Mouse (Mus musculus): ENCODE results near the gene Zfp114. TPM values are rescaled to one million over a fixed set of nuclear protein-coding genes. Genes with fewer than 3 reads are reported as not detected.

Gene Zfp114
- polyA plus RNA-seq, 1 experiment from 2014 or later = 4.9 TPM

DNA sequence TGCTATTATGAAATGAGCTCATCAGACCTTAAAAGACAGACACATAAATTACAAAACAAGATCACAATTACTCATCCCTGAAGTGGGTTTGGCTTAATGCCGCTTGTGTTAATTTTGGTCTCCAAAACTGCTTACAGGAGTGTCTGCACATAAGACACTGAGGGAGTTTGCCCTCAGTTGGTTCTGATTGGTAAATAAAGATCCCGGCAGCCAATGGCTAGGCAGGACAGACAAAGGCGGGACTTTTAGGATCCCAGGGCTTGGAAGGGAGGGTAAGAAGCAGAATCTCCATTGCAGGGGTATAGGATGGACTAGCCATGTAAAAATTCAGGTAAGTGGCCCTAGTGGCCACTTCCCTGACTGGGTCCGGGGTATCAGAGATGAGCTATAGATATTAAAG is 22.1 kb downstream of the Zfp114 start:
- Histone ChIP-seq H3K27ac (no peak overlapping the region), H3K9ac (no peak overlapping the region), H3K9me3 (peaks cover 27% of the 10 kb centered on the region), H3K27me3 (replicated peaks) (no peaks in the 10 kb centered on the region), H3K4me2 (replicated peaks) (no peak overlapping the region), H3K4me3 (no peak overlapping the region), H3K36me3 (peaks cover 59% of the 10 kb centered on the region), H3K4me1 (no peaks in the 10 kb centered on the region)
- no peak for ATAC-seq (ENCODE audit: low FRiP score, low read depth)
- 96% methylated on average over 4 of the region's 4 CpGs for WGBS

DNA sequence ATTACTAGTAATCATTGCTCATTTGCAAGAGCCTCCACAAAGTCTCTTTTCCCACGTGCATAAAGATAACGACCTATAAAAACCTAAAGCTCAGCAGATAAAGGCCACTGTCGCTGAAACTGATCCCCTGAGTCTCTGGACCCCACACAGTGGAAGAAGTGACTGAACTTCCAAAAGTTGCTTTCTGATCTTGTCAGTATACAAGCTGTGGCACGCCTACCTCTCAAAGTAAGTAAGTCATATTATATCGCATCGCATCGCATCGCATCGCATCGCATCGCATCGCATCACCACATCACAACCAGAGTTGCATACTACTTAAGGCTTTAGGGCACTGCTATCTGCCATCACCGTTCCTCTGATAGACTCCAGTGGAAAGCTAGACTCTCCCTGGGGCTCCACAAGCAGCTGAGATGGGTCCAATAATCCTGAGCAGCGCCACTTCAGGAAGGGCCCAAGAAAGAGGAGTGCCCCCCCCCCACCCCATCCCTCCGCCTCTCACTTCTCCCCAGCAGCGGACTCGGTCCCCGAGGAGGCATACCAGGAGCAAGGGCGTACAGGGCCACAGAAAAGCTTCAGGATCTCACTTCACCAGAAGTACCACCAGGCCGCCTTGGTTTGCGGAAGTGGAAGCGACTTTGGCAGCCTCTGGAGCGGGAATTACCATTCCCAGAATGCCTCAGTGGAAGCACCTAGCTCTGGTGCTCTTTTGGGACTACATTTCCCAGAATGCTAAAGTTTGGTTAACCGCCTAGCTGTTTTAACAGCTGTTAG is 32.8 kb downstream of the Zfp114 start:
- Histone ChIP-seq H3K27ac (no peak overlapping the region), H3K4me2 (replicated peaks) (peak overlapping the region; percentile 75), H3K27me3 (replicated peaks) (no peaks in the 10 kb centered on the region), H3K4me1 (peaks cover 5% of the 10 kb centered on the region; the same call in 1 of the 2 replicates), H3K4me3 (peak overlapping the region; percentile 58), H3K9ac (peak overlapping the region; percentile 73), H3K9me3 (no peaks in the 10 kb centered on the region), H3K36me3 (peaks cover 21% of the 10 kb centered on the region)
- WGBS = 15% methylated on average over 24 of the region's 24 CpGs
- ATAC-seq (ENCODE audit: low FRiP score, low read depth) = peak; percentile 86

- Histone ChIP-seq H3K4me3 (no peak overlapping the region; the same call in 1 of the 2 replicates), H3K9ac (no peak overlapping the region), H3K4me1 (peaks cover 5% of the 10 kb centered on the region; the same call in 1 of the 2 replicates), H3K4me2 (replicated peaks) (peak overlapping the region; percentile 75), H3K27ac (no peak overlapping the region), H3K9me3 (no peaks in the 10 kb centered on the region), H3K27me3 (replicated peaks) (no peaks in the 10 kb centered on the region), H3K36me3 (peaks cover 16% of the 10 kb centered on the region)
- peak; percentile 55; the same call in 1 of the 2 replicates for ATAC-seq (ENCODE audit: low FRiP score, low read depth)
- 65% methylated on average over 7 of the region's 7 CpGs for WGBS
Observed at GRCm38 (mm10) chr7:24208282-24208886, 33.5 kb downstream of the Zfp114 start.

DNA sequence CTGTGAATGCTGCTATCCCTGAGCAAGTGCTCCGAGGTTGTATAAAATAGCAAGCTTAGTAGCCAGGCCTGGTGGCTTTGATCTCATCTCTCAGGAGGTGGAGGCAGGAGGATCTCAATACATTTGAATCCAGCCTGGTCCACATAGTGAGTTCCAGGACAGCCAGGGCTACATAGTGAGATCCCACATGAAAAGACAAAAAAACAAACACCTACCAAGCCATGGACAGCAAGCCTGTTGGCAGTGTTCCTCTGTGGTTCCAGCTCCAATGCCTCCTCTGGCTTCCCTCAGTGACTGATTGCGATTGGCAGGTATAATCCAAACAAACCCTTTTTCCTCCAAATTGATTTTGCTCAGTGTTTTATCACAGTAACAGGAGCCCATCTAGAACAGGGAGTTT is 35.4 kb downstream of the Zfp114 start:
- Histone ChIP-seq H3K9ac (no peak overlapping the region), H3K4me1 (peaks cover 5% of the 10 kb centered on the region; the same call in 1 of the 2 replicates), H3K9me3 (no peaks in the 10 kb centered on the region), H3K27me3 (replicated peaks) (no peaks in the 10 kb centered on the region), H3K4me3 (no peak overlapping the region), H3K27ac (no peak overlapping the region), H3K36me3 (peaks cover 6% of the 10 kb centered on the region), H3K4me2 (replicated peaks) (no peak overlapping the region)
- no peak for ATAC-seq (ENCODE audit: low FRiP score, low read depth)
- 81% methylated on average over 2 of the region's 2 CpGs for WGBS

GRCm38 (mm10) chr7:24211343-24211742 is 36.5 kb downstream of the Zfp114 start, which contains the start of gene Zfp111:
Gene Zfp111 (minus strand): TSS chr7:24211443.
- no peak for ATAC-seq (ENCODE audit: low FRiP score, low read depth)
- Histone ChIP-seq H3K27ac (no peak within 1 kb of the TSS), H3K4me1 (peaks cover 5% of the 10 kb centered on the region; the same call in 1 of the 2 replicates), H3K9ac (no peak within 1 kb of the TSS), H3K36me3 (no peaks in the 10 kb centered on the region), H3K9me3 (no peaks in the 10 kb centered on the region), H3K27me3 (replicated peaks) (no peaks in the 10 kb centered on the region), H3K4me3 (no peak within 1 kb of the TSS), H3K4me2 (replicated peaks) (no peak within 1 kb of the TSS)
- 80% methylated on average over 5 of the region's 5 CpGs for WGBS

Other genes starting within 250 kb of the Zfp114 start
- gene Vmn1r179, start 248.1 kb upstream of the Zfp114 start, polyA plus RNA-seq (2016; fragmentation: Nextera tagmentation; extraction: Ambion mirVana) = not detected in 2 replicates
- not detected in 2 replicates for gene Vmn1r180, start 224.4 kb upstream of the Zfp114 start, polyA plus RNA-seq (2016; fragmentation: Nextera tagmentation; extraction: Ambion mirVana)
- gene Vmn1r181, start 200.4 kb upstream of the Zfp114 start, polyA plus RNA-seq (2016; fragmentation: Nextera tagmentation; extraction: Ambion mirVana) = not detected in 2 replicates
- gene V1rd19, start 173.4 kb upstream of the Zfp114 start, polyA plus RNA-seq (2016; fragmentation: Nextera tagmentation; extraction: Ambion mirVana) = not detected in 2 replicates
- not detected in 2 replicates for gene Vmn1r183, start 121.8 kb upstream of the Zfp114 start, polyA plus RNA-seq (2016; fragmentation: Nextera tagmentation; extraction: Ambion mirVana)
- 27.6 and 30.5 TPM in 2 replicates for gene Zfp180, start 93.1 kb upstream of the Zfp114 start, polyA plus RNA-seq (2016; fragmentation: Nextera tagmentation; extraction: Ambion mirVana)
- 6.6 and 7.3 TPM in 2 replicates for gene Zfp112, start 62.7 kb upstream of the Zfp114 start, polyA plus RNA-seq (2016; fragmentation: Nextera tagmentation; extraction: Ambion mirVana)
- 14.9 and 18.5 TPM in 2 replicates for gene Zfp235, start 40.9 kb upstream of the Zfp114 start, polyA plus RNA-seq (2016; fragmentation: Nextera tagmentation; extraction: Ambion mirVana)
- 8.2 and 8.8 TPM in 2 replicates for gene Zfp111, start 36.4 kb downstream of the Zfp114 start, polyA plus RNA-seq (2016; fragmentation: Nextera tagmentation; extraction: Ambion mirVana)
- 4.3 and 4.4 TPM in 2 replicates for gene Zfp109, start 62.5 kb downstream of the Zfp114 start, polyA plus RNA-seq (2016; fragmentation: Nextera tagmentation; extraction: Ambion mirVana)
- gene Zfp108, start 79.7 kb downstream of the Zfp114 start, polyA plus RNA-seq (2016; fragmentation: Nextera tagmentation; extraction: Ambion mirVana) = 3.3 and 3.7 TPM in 2 replicates
- gene Zfp93, start 95.4 kb downstream of the Zfp114 start, polyA plus RNA-seq (2016; fragmentation: Nextera tagmentation; extraction: Ambion mirVana) = 7.1 and 7.2 TPM in 2 replicates
- gene Zfp61, start 126.2 kb downstream of the Zfp114 start, polyA plus RNA-seq (2016; fragmentation: Nextera tagmentation; extraction: Ambion mirVana) = 41.3 and 43.7 TPM in 2 replicates
- gene Zfp94, start 141.6 kb downstream of the Zfp114 start, polyA plus RNA-seq (2016; fragmentation: Nextera tagmentation; extraction: Ambion mirVana) = 16.3 and 18.4 TPM in 2 replicates
- not detected in 2 replicates for gene Tescl, start 158.9 kb downstream of the Zfp114 start, polyA plus RNA-seq (2016; fragmentation: Nextera tagmentation; extraction: Ambion mirVana)
- gene Lypd5, start 174.1 kb downstream of the Zfp114 start, polyA plus RNA-seq (2016; fragmentation: Nextera tagmentation; extraction: Ambion mirVana) = not detected in 2 replicates
- 1.7 and 2.3 TPM in 2 replicates for gene Kcnn4, start 195.2 kb downstream of the Zfp114 start, polyA plus RNA-seq (2016; fragmentation: Nextera tagmentation; extraction: Ambion mirVana)
- 29.7 and 30.6 TPM in 2 replicates for gene Smg9, start 224.6 kb downstream of the Zfp114 start, polyA plus RNA-seq (2016; fragmentation: Nextera tagmentation; extraction: Ambion mirVana)

Measured in neural tube, embryonic 12.5 days (tissue).